8 mouse cellular contexts compared by ENCODE assay signal in genomic region chr17:56305826-56306225, GRCm38 (mm10). TPM values are rescaled to one million over a fixed set of nuclear protein-coding genes. Genes with fewer than 3 reads are reported as not detected.
A peak's percentile ranks its signal among the peaks of the same experiment; 100 is the strongest.
DNase-seq lines count a peak whose midpoint lies in the region; ATAC-seq and TF ChIP-seq lines count a peak whose summit lies in the region.

No protein-coding gene starts in this region.

- H3K36me3 ChIP-seq in lung, embryonic 15.5 days, result peaks cover 37% of the 10 kb centered on the region
- H3K36me3 ChIP-seq in kidney, embryonic 14.5 days (ENCODE audit: control insufficient read depth, insufficient read depth, low read length), result peaks cover 47% of the 10 kb centered on the region
- 0 out of 2 replicates have a peak, but pooled peaks cover 6% of the 10 kb centered on the region for H3K36me3 ChIP-seq in midbrain, embryonic 14.5 days (ENCODE audit: control insufficient read depth, insufficient read depth, low read length)

- H3K4me3 ChIP-seq in lung, embryonic 15.5 days, result peak overlapping the region; percentile 74
- H3K4me3 ChIP-seq in embryonic fibroblast, embryonic 13.5 days (ENCODE audit: insufficient read depth, low read length), result peak overlapping the region; percentile 75; the same call in 1 of the 2 replicates
- H3K4me3 ChIP-seq in kidney, embryonic 14.5 days (ENCODE audit: low read length), result peak overlapping the region; percentile 74; the same call in 1 of the 2 replicates
- H3K4me3 ChIP-seq in midbrain, embryonic 14.5 days (replicated peaks; ENCODE audit: low read depth, low read length), result no peak overlapping the region

- peak overlapping the region; percentile 17; the same call in 1 of the 2 replicates for H3K9ac ChIP-seq in lung, embryonic 15.5 days
- peak overlapping the region; percentile 83; the same call in 1 of the 2 replicates for H3K9ac ChIP-seq in kidney, embryonic 14.5 days (ENCODE audit: low read depth, low read length)
- no peak overlapping the region for H3K9ac ChIP-seq in midbrain, embryonic 14.5 days (replicated peaks; ENCODE audit: low read length)

- peak overlapping the region; percentile 69; the same call in 1 of the 2 replicates for H3K27ac ChIP-seq in lung, embryonic 15.5 days
- no peak overlapping the region for H3K27ac ChIP-seq in embryonic fibroblast, embryonic 13.5 days (ENCODE audit: insufficient read depth, low read length)
- H3K27ac ChIP-seq in kidney, embryonic 14.5 days (ENCODE audit: low read depth, low read length), result no peak overlapping the region; the same call in 1 of the 2 replicates
- H3K27ac ChIP-seq in midbrain, embryonic 14.5 days (replicated peaks; ENCODE audit: low read depth, low read length), result no peak overlapping the region

- H3K4me1 ChIP-seq in lung, embryonic 15.5 days, result peaks cover 53% of the 10 kb centered on the region
- H3K4me1 ChIP-seq in embryonic fibroblast, embryonic 13.5 days (ENCODE audit: control insufficient read depth, insufficient read depth, low read length), result no peaks in the 10 kb centered on the region
- H3K4me1 ChIP-seq in kidney, embryonic 14.5 days (ENCODE audit: control insufficient read depth, insufficient read depth, low read length), result peaks cover 27% of the 10 kb centered on the region
- H3K4me1 ChIP-seq in midbrain, embryonic 14.5 days (ENCODE audit: control insufficient read depth, insufficient read depth, low read length), result peaks cover 17% of the 10 kb centered on the region

- peak; percentile 23; the same call in 1 of the 2 replicates for TF ChIP-seq CTCF in embryonic fibroblast, embryonic 13.5 days (IDR thresholded peaks at IDR 0.05; ENCODE audit: borderline replicate concordance, insufficient read depth, low read length)

- H3K27me3 ChIP-seq in lung, embryonic 15.5 days, result no peaks in the 10 kb centered on the region
- H3K27me3 ChIP-seq in kidney, embryonic 14.5 days (ENCODE audit: control insufficient read depth, insufficient read depth, low read length), result no peaks in the 10 kb centered on the region
- no peaks in the 10 kb centered on the region for H3K27me3 ChIP-seq in midbrain, embryonic 14.5 days (ENCODE audit: control insufficient read depth, insufficient read depth, low read length)

- ATAC-seq in lung, embryonic 15.5 days (ENCODE audit: borderline replicate concordance, extremely low read depth, low FRiP score, low TSS enrichment), result no peak
- ATAC-seq in kidney, embryonic 14.5 days (ENCODE audit: low FRiP score, low TSS enrichment), result no peak
- no peak for ATAC-seq in midbrain, embryonic 14.5 days (ENCODE audit: low FRiP score, low TSS enrichment)
- ATAC-seq in inflammation-experienced regulatory T-cells, adult 6 months, result no peak

- H3K9me3 ChIP-seq in lung, embryonic 15.5 days, result no peaks in the 10 kb centered on the region
- no peaks in the 10 kb centered on the region for H3K9me3 ChIP-seq in kidney, embryonic 14.5 days (ENCODE audit: control insufficient read depth, low read length)
- H3K9me3 ChIP-seq in midbrain, embryonic 14.5 days (ENCODE audit: control insufficient read depth, low read length), result no peaks in the 10 kb centered on the region

- no peak for DNase-seq in lung, adult 18-20 months
- DNase-seq in midbrain, embryonic 14.5 days, result no peak
- DNase-seq in gastrocnemius, adult 8-10 months (ENCODE audit: low spot score in 2 of 2), result no peak
- no peak for DNase-seq in c-Kit-positive CD71-positive TER-119-positive erythroid progenitor cells, embryonic 14.5 days (ENCODE audit: low spot score)

- WGBS in lung, embryonic 15.5 days, result 48% methylated on average over 8 of the region's 8 CpGs
- WGBS in kidney, embryonic 14.5 days, result 46% methylated on average over 8 of the region's 8 CpGs
- 72% methylated on average over 8 of the region's 8 CpGs for WGBS in midbrain, embryonic 14.5 days

- TF ChIP-seq POLR2A in embryonic fibroblast, embryonic 13.5 days (IDR thresholded peaks at IDR 0.05; ENCODE audit: low read depth, low read length), result no peak

- H3K4me2 ChIP-seq in lung, embryonic 15.5 days, result peak overlapping the region; percentile 96
- peak overlapping the region; percentile 95 for H3K4me2 ChIP-seq in kidney, embryonic 14.5 days (replicated peaks; ENCODE audit: low read depth, low read length)
- peak overlapping the region; percentile 86; the same call in 1 of the 2 replicates for H3K4me2 ChIP-seq in midbrain, embryonic 14.5 days (ENCODE audit: low read length)

RNA-seq across cellular contexts. Expression of gene Uhrf1, which starts 2.7 kb away (rescaled TPM):
- 148 and 150 TPM in 2 replicates for polyA plus RNA-seq in lung, embryonic 15.5 days (2015; fragmentation: Nextera tagmentation; extraction: Ambion mirVana)
- polyA plus RNA-seq in embryonic fibroblast, embryonic 13.5 days (2011; ENCODE audit: insufficient read length, low read depth, missing spikeins), result 48.0 and 50.2 TPM in 2 replicates
- polyA plus RNA-seq in kidney, embryonic 14.5 days (2014; fragmentation: Nextera tagmentation; extraction: Ambion mirVana), result 104 and 143 TPM in 2 replicates
- polyA plus RNA-seq in midbrain, embryonic 14.5 days (2014; fragmentation: Nextera tagmentation; extraction: Ambion mirVana), result 11.3 and 21.5 TPM in 2 replicates
- 10 to 100 TPM in 1 of 3 experiments, 1 to 10 TPM in 2; 7.1 to 60.4 (median 9.6) TPM for polyA plus RNA-seq in inflammation-experienced regulatory T-cells, adult 6 months (2017; shearing (Covaris generic))
- total RNA-seq in gastrocnemius, adult 8-10 months (2022), result under 1 TPM; 0.18 to 0.67 (median 0.44) TPM

RNA-seq across cellular contexts. Expression of gene Arrdc5, which starts 5.7 kb away (rescaled TPM):
- not detected in 2 replicates for polyA plus RNA-seq in lung, embryonic 15.5 days (2015; fragmentation: Nextera tagmentation; extraction: Ambion mirVana)
- polyA plus RNA-seq in embryonic fibroblast, embryonic 13.5 days (2011; ENCODE audit: insufficient read length, low read depth, missing spikeins), result not detected in 2 replicates
- polyA plus RNA-seq in kidney, embryonic 14.5 days (2014; fragmentation: Nextera tagmentation; extraction: Ambion mirVana), result not detected in 2 replicates
- not detected in 2 replicates for polyA plus RNA-seq in midbrain, embryonic 14.5 days (2014; fragmentation: Nextera tagmentation; extraction: Ambion mirVana)
- polyA plus RNA-seq in inflammation-experienced regulatory T-cells, adult 6 months (2017; shearing (Covaris generic)), result not detected
- not detected for total RNA-seq in gastrocnemius, adult 8-10 months (2022)

RNA-seq across cellular contexts. Expression of gene Plin3, which starts 13.2 kb away (rescaled TPM):
- polyA plus RNA-seq in lung, embryonic 15.5 days (2015; fragmentation: Nextera tagmentation; extraction: Ambion mirVana), result 82.4 and 82.5 TPM in 2 replicates
- polyA plus RNA-seq in embryonic fibroblast, embryonic 13.5 days (2011; ENCODE audit: insufficient read length, low read depth, missing spikeins), result 37.4 and 41.2 TPM in 2 replicates
- polyA plus RNA-seq in kidney, embryonic 14.5 days (2014; fragmentation: Nextera tagmentation; extraction: Ambion mirVana), result 65.2 and 68.7 TPM in 2 replicates
- 6.4 and 11.6 TPM in 2 replicates for polyA plus RNA-seq in midbrain, embryonic 14.5 days (2014; fragmentation: Nextera tagmentation; extraction: Ambion mirVana)
- 10 to 100 TPM; 25.6 to 28.7 (median 25.6) TPM for polyA plus RNA-seq in inflammation-experienced regulatory T-cells, adult 6 months (2017; shearing (Covaris generic))
- 10 to 100 TPM; 22.9 to 44.8 (median 28.7) TPM for total RNA-seq in gastrocnemius, adult 8-10 months (2022)

RNA-seq across cellular contexts. Expression of gene Kdm4b, which starts 20.0 kb away (rescaled TPM):
- polyA plus RNA-seq in lung, embryonic 15.5 days (2015; fragmentation: Nextera tagmentation; extraction: Ambion mirVana), result 33.4 and 33.7 TPM in 2 replicates
- 21.8 and 30.8 TPM in 2 replicates for polyA plus RNA-seq in embryonic fibroblast, embryonic 13.5 days (2011; ENCODE audit: insufficient read length, low read depth, missing spikeins)
- 22.9 and 33.3 TPM in 2 replicates for polyA plus RNA-seq in kidney, embryonic 14.5 days (2014; fragmentation: Nextera tagmentation; extraction: Ambion mirVana)
- polyA plus RNA-seq in midbrain, embryonic 14.5 days (2014; fragmentation: Nextera tagmentation; extraction: Ambion mirVana), result 72.4 and 78.9 TPM in 2 replicates
- polyA plus RNA-seq in inflammation-experienced regulatory T-cells, adult 6 months (2017; shearing (Covaris generic)), result 1 to 10 TPM; 3.2 to 8.4 (median 8.0) TPM
- 10 to 100 TPM; 22.2 to 26.4 (median 22.8) TPM for total RNA-seq in gastrocnemius, adult 8-10 months (2022)

RNA-seq across cellular contexts. Expression of gene Ticam1, which starts 29.2 kb away (rescaled TPM):
- polyA plus RNA-seq in lung, embryonic 15.5 days (2015; fragmentation: Nextera tagmentation; extraction: Ambion mirVana), result 4.2 and 4.6 TPM in 2 replicates
- 11.1 and 15.6 TPM in 2 replicates for polyA plus RNA-seq in embryonic fibroblast, embryonic 13.5 days (2011; ENCODE audit: insufficient read length, low read depth, missing spikeins)
- 4.1 and 7.2 TPM in 2 replicates for polyA plus RNA-seq in kidney, embryonic 14.5 days (2014; fragmentation: Nextera tagmentation; extraction: Ambion mirVana)
- 0.78 and 1.6 TPM in 2 replicates for polyA plus RNA-seq in midbrain, embryonic 14.5 days (2014; fragmentation: Nextera tagmentation; extraction: Ambion mirVana)
- polyA plus RNA-seq in inflammation-experienced regulatory T-cells, adult 6 months (2017; shearing (Covaris generic)), result 10 to 100 TPM in 1 of 3 experiments, 1 to 10 TPM in 2; 8.1 to 11.5 (median 8.7) TPM
- total RNA-seq in gastrocnemius, adult 8-10 months (2022), result 1 to 10 TPM; 1.7 to 2.2 (median 2.0) TPM
